Mouse (Mus musculus): ENCODE results near the gene Asf1a. TPM values are rescaled to one million over a fixed set of nuclear protein-coding genes. Genes with fewer than 3 reads are reported as not detected.
"Not testable (repeated sequence)": the region's sequence is repeated elsewhere in the genome, so short reads cannot be mapped to it uniquely, and the experiment has no call there.

Asf1a gene
- polyA plus RNA-seq, 1 experiment from 2014 or later: 109 TPM

DNA sequence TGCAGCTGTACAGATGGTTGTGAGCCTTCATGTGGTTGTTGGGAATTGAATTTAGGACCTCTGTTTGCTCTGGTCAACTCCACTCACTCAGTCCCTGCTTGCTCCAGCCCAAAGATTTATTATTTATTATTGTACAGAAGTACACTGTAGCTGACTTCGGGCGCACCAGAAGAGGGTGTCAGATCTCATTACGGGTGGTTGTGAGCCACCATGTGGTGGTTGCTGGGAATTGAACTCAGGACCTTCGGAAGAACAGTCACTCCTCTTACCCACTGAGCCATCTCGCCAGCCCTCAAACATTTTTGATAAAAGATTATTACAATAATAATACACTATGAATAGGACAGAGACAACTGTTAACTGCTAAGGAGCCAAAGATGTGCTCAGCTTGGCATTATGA lies 57.7 kb downstream of the Asf1a start:
- not testable (repeated sequence) for H3K9ac ChIP-seq; H3K27ac ChIP-seq; ATAC-seq (replicated peaks; ENCODE audit: low FRiP score); H3K4me1 ChIP-seq; H3K9me3 ChIP-seq (replicated peaks); H3K36me3 ChIP-seq; H3K4me2 ChIP-seq; H3K4me3 ChIP-seq (replicated peaks); H3K27me3 ChIP-seq
- 68% methylated on average over 5 of the region's 5 CpGs for WGBS

Other genes starting within 250 kb of the Asf1a start
- 3.4 and 3.9 TPM in 2 replicates for gene Cep85l, start 216.8 kb upstream of the Asf1a start, polyA plus RNA-seq (2015; fragmentation: Nextera tagmentation; extraction: Ambion mirVana)
- 11.3 and 12.3 TPM in 2 replicates for gene Mcm9, start 33.7 kb downstream of the Asf1a start, polyA plus RNA-seq (2015; fragmentation: Nextera tagmentation; extraction: Ambion mirVana)
- 5.7 and 7.2 TPM in 2 replicates for gene Fam184a, start 154.4 kb downstream of the Asf1a start, polyA plus RNA-seq (2015; fragmentation: Nextera tagmentation; extraction: Ambion mirVana)

Measured in kidney, embryonic 15.5 days (tissue).